Mouse (Mus musculus): ENCODE data around the gene Smarcal1. TPM values are rescaled to one million over a fixed set of nuclear protein-coding genes. Genes with fewer than 3 reads are reported as not detected.

Smarcal1 gene
- polyA plus RNA-seq (2016; fragmentation: Nextera tagmentation; extraction: Ambion mirVana) = 28.5 and 32.8 TPM in 2 replicates

- peaks cover 35% of the 10 kb centered on the region for H3K4me1 ChIP-seq
- H3K9me3 ChIP-seq (replicated peaks) = no peaks in the 10 kb centered on the region
- peaks cover 27% of the 10 kb centered on the region for H3K36me3 ChIP-seq
- H3K4me3 ChIP-seq = peak within 1 kb of the TSS; percentile 71
- DNase-seq (ENCODE audit: low spot score) = peak; percentile 93
- peaks cover 5% of the 10 kb centered on the region; the same call in 1 of the 2 replicates for H3K27me3 ChIP-seq (ENCODE audit: low read depth, poor library complexity, severe bottlenecking)
- peak within 1 kb of the TSS; percentile 90 for H3K27ac ChIP-seq (replicated peaks)
- WGBS = under 1% methylated on average over 25 of the region's 25 CpGs
These were observed at the start of gene Smarcal1 for GRCm38 (mm10) chr1:72582947-72583731. Gene Smarcal1 (plus strand): TSS chr1:72583251.

GRCm38 (mm10) chr1:72533439-72533838, 49.6 kb upstream of the Smarcal1 start:
- H3K4me1 ChIP-seq = peaks cover 20% of the 10 kb centered on the region
- no peak overlapping the region for H3K27ac ChIP-seq (replicated peaks)
- peaks cover 41% of the 10 kb centered on the region for H3K27me3 ChIP-seq (ENCODE audit: low read depth, poor library complexity, severe bottlenecking)
- no peaks in the 10 kb centered on the region for H3K9me3 ChIP-seq (replicated peaks)
- no peaks in the 10 kb centered on the region for H3K36me3 ChIP-seq
- DNase-seq (ENCODE audit: low spot score) = no peak
- H3K4me3 ChIP-seq = no peak overlapping the region

- H3K27me3 ChIP-seq (ENCODE audit: low read depth, poor library complexity, severe bottlenecking) = peaks cover 41% of the 10 kb centered on the region
- H3K36me3 ChIP-seq = no peaks in the 10 kb centered on the region
- peak; percentile 40 for DNase-seq (ENCODE audit: low spot score)
- peak overlapping the region; percentile 15 for H3K27ac ChIP-seq (replicated peaks)
- no peaks in the 10 kb centered on the region for H3K9me3 ChIP-seq (replicated peaks)
- peak overlapping the region; percentile 55 for H3K4me3 ChIP-seq
- 1% methylated on average over 36 of the region's 36 CpGs for WGBS
- peaks cover 20% of the 10 kb centered on the region for H3K4me1 ChIP-seq
These were observed 47.1 kb upstream of the Smarcal1 start for GRCm38 (mm10) chr1:72535725-72536571.

DNA sequence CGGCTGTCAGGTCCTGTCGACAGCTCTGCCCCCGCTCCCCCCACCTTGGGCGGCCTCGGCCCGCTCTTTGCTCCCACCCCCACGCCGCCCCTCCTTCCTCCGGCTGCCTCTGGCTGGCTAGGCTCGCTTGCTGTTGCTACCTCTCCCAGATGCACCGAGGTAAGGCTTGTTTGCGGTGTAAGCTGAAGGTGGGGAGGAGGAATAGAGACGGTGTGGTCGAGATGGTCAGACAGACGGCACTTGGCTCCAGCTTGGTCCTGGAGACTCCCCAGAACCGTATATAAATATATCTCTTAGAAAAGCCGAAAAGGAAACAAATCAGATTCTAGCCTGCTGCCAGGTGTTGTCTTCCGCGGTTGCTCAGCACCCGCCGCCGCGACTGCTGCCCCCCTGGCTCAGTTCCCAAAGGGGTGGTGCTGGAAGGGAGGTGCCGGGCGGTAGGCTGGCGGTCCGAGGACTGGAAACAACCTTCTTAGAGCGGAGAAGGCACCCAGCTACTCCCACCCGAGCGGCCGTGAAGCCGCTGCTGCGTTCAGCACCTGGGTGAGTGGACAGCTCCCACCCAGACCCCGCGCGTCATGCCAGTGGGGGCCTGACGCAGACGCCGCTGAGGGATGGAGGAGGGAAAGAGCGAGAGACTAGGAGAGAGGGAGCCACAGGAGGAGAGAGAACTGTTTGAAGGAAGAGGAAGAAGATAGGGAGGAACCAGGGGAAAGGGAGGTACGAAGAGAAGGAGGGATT, 46.3 kb upstream of the Smarcal1 start, which contains the start of gene March4:
Gene March4 (minus strand): TSS at position 320 of the 741 bp plus-strand sequence.
- peak; percentile 83 for DNase-seq (ENCODE audit: low spot score)
- Histone ChIP-seq H3K36me3 (no peaks in the 10 kb centered on the region), H3K4me1 (peaks cover 20% of the 10 kb centered on the region), H3K27ac (replicated peaks) (peak within 1 kb of the TSS; percentile 15), H3K27me3 (ENCODE audit: low read depth, poor library complexity, severe bottlenecking) (peaks cover 41% of the 10 kb centered on the region), H3K9me3 (replicated peaks) (no peaks in the 10 kb centered on the region), H3K4me3 (peak within 1 kb of the TSS; percentile 55)
- under 1% methylated on average over 41 of the region's 41 CpGs for WGBS

- Histone ChIP-seq H3K27me3 (ENCODE audit: low read depth, poor library complexity, severe bottlenecking) (peaks cover 41% of the 10 kb centered on the region), H3K36me3 (no peaks in the 10 kb centered on the region), H3K27ac (replicated peaks) (no peak overlapping the region), H3K4me1 (peaks cover 20% of the 10 kb centered on the region), H3K4me3 (no peak overlapping the region), H3K9me3 (replicated peaks) (no peaks in the 10 kb centered on the region)
- no peak for DNase-seq (ENCODE audit: low spot score)
- WGBS = 84% methylated on average over 5 of the region's 5 CpGs
These were observed 44.8 kb upstream of the Smarcal1 start for GRCm38 (mm10) chr1:72538266-72538665.

DNA sequence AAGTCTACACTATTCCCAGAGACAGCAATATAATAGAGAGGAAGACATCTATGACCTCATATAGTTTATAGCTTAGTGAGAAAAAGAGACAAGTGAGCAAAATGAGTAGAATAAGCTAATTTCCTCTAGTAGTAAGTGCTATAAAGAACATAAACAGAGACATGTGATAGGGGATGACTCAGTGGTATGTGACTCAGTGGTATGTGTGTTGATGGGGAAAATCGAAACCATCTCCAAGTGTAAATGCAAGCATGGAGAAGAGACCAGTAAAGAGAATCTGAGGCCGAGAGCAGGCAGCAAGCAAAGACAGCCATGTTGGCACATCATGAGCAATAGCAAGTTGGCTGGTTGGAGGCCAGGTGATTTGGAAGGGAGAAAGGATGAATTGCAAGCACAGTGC, 32.7 kb upstream of the Smarcal1 start:
- H3K4me1 ChIP-seq = no peaks in the 10 kb centered on the region
- 93% methylated on average over 2 of the region's 2 CpGs for WGBS
- no peaks in the 10 kb centered on the region for H3K9me3 ChIP-seq (replicated peaks)
- H3K36me3 ChIP-seq = no peaks in the 10 kb centered on the region
- H3K27me3 ChIP-seq (ENCODE audit: low read depth, poor library complexity, severe bottlenecking) = no peaks in the 10 kb centered on the region
- no peak for DNase-seq (ENCODE audit: low spot score)
- no peak overlapping the region for H3K4me3 ChIP-seq
- no peak overlapping the region for H3K27ac ChIP-seq (replicated peaks)

DNA sequence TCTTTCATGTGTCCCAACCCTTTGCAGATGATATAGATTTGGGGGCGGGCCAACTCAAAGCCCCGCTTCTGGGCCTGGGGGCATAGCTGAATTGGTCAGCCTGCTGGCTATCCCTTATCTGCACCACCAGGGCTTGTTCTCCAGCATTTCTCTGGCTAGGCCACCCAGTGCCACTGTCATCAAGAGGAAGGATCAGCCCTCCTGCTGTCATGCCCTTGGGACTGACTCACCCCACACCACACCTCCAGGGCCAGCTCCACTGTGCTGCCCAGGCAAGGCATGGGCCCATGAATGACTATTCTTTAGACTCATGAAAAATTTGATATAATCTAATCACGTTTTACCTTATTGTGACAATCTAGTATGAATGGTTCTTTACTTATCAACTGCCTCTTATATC, 26.6 kb upstream of the Smarcal1 start:
- Histone ChIP-seq H3K27ac (replicated peaks) (no peak overlapping the region), H3K27me3 (ENCODE audit: low read depth, poor library complexity, severe bottlenecking) (no peaks in the 10 kb centered on the region), H3K36me3 (no peaks in the 10 kb centered on the region), H3K4me1 (no peaks in the 10 kb centered on the region), H3K9me3 (replicated peaks) (no peaks in the 10 kb centered on the region), H3K4me3 (no peak overlapping the region)
- WGBS = 91% methylated on average over 3 of the region's 3 CpGs
- DNase-seq (ENCODE audit: low spot score) = no peak

DNA sequence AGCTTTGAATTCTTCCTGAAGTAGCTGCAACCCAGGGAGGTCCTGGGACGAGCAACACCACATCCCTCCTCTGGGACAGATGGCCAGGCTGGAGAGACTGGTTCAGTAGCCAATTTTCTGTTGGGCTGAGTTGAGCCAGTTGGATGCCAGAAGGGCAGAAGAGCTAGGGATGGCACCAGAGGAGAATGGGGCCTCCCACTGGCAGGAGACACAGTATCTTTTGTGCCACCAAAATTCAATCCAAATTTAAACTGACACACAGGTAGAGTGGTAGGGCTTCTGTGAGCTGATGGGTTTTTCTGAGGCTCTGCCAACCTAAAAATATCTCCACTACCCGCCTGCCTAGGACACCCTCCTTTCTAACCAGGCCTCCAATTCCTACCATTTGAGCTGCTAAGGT, 24.4 kb upstream of the Smarcal1 start:
- Histone ChIP-seq H3K36me3 (no peaks in the 10 kb centered on the region), H3K4me1 (no peaks in the 10 kb centered on the region), H3K27ac (replicated peaks) (no peak overlapping the region), H3K27me3 (ENCODE audit: low read depth, poor library complexity, severe bottlenecking) (no peaks in the 10 kb centered on the region), H3K9me3 (replicated peaks) (no peaks in the 10 kb centered on the region), H3K4me3 (no peak overlapping the region)
- 69% methylated on average over 2 of the region's 2 CpGs for WGBS
- DNase-seq (ENCODE audit: low spot score) = no peak

DNA sequence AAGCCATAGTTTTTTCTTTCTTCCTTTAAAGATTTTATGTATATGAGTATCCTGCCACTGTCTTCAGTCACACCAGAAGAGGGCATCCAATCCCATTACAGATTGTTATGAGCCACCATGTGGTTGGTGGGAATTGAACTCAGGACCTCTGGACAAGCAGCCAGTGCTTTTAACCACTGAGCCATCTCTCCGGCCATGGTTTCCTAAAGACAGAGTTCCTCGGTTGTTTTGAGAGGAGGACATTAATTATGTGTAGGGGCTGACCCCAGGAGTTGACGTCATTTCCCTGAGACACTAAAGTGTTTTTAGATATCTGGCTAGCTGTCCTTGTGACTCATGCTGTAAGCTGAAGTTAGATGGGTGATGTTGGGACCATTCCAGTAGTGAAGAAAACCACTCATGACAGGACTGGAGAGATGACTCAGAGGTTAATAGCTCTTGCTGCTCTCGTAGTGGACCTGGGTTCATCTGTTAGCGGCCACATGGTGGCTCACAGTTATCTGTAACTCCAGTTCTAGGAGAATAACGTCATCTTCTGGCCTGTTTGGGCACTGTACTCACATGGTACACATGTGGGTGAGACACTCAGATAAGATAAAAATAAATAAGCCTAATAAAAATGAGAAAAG, 18.6 kb upstream of the Smarcal1 start:
- WGBS = 84% methylated on average over 6 of the region's 6 CpGs
- no peaks in the 10 kb centered on the region for H3K27me3 ChIP-seq (ENCODE audit: low read depth, poor library complexity, severe bottlenecking)
- H3K36me3 ChIP-seq = no peaks in the 10 kb centered on the region
- H3K4me3 ChIP-seq = no peak overlapping the region
- H3K4me1 ChIP-seq = peaks cover 14% of the 10 kb centered on the region
- DNase-seq (ENCODE audit: low spot score) = no peak
- no peaks in the 10 kb centered on the region for H3K9me3 ChIP-seq (replicated peaks)
- no peak overlapping the region for H3K27ac ChIP-seq (replicated peaks)

GRCm38 (mm10) chr1:72567056-72567455, 16.0 kb upstream of the Smarcal1 start:
- H3K27me3 ChIP-seq (ENCODE audit: low read depth, poor library complexity, severe bottlenecking) = no peaks in the 10 kb centered on the region
- 40% methylated on average over 9 of the region's 9 CpGs for WGBS
- H3K9me3 ChIP-seq (replicated peaks) = no peaks in the 10 kb centered on the region
- no peaks in the 10 kb centered on the region for H3K36me3 ChIP-seq
- no peak for DNase-seq (ENCODE audit: low spot score)
- H3K4me1 ChIP-seq = peaks cover 22% of the 10 kb centered on the region
- H3K4me3 ChIP-seq = no peak overlapping the region
- no peak overlapping the region for H3K27ac ChIP-seq (replicated peaks)

DNA sequence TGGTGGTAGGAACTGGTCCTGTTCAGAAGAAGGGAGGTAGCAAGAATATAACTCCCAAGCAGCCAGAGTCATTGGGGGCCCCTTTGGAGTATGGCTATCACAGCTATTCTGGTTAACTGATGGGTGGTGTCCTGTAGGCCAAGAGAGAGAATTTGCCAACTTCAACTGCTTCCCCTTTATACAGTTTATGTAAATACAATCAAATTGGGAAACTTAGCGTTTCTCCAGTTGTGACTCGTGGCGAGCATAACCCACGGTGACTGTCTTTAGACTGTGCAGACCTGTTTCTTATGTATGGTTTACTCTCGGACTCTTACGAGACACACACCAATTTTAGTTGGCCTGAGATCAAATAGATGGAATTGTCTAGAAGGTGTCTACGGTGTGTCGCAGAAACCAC, 14.3 kb upstream of the Smarcal1 start:
- no peaks in the 10 kb centered on the region for H3K27me3 ChIP-seq (ENCODE audit: low read depth, poor library complexity, severe bottlenecking)
- peaks cover 22% of the 10 kb centered on the region for H3K4me1 ChIP-seq
- H3K36me3 ChIP-seq = no peaks in the 10 kb centered on the region
- H3K9me3 ChIP-seq (replicated peaks) = no peaks in the 10 kb centered on the region
- WGBS = 95% methylated on average over 8 of the region's 8 CpGs
- DNase-seq (ENCODE audit: low spot score) = no peak
- no peak overlapping the region for H3K27ac ChIP-seq (replicated peaks)
- H3K4me3 ChIP-seq = no peak overlapping the region

DNA sequence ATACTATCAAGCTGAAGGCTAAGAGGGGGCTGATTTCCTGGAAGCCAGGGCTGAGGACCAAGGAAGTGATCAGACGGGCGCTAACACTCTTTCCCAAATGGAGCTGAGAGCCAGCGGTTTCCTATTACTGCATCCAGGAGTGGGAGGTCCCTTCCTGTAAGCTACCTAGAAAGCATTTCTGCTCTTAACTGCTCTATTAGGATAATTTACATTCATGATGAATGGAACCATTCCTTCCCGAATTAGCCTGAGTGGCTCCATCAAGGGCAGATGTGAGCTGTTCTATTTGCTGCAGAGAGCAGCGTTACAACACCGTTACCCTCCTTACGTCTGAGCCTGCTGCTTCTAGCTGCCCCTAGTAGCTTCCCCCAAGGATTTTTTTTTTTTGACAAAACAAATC, 9.0 kb upstream of the Smarcal1 start:
- WGBS = 82% methylated on average over 7 of the region's 7 CpGs
- no peak for DNase-seq (ENCODE audit: low spot score)
- no peaks in the 10 kb centered on the region for H3K36me3 ChIP-seq
- H3K4me1 ChIP-seq = peaks cover 36% of the 10 kb centered on the region
- H3K27me3 ChIP-seq (ENCODE audit: low read depth, poor library complexity, severe bottlenecking) = peaks cover 34% of the 10 kb centered on the region
- H3K9me3 ChIP-seq (replicated peaks) = no peaks in the 10 kb centered on the region
- H3K4me3 ChIP-seq = no peak overlapping the region
- no peak overlapping the region for H3K27ac ChIP-seq (replicated peaks)

All from midbrain, embryonic 10.5 days (tissue).